Mouse (Mus musculus) stomach, postnatal 0 days (tissue): ENCODE measurements around the gene Olfr1150-ps1.

ENCODE experiments used
- CTCF ChIP-seq: IDR thresholded peaks from 2 replicates; pipeline ENCODE4 v1.5.1; 2016; ENCODE audit warnings: antibody characterized with exemption, low read depth, mild to moderate bottlenecking, moderate library complexity
- EP300 ChIP-seq: optimal IDR thresholded peaks from 2 replicates; pipeline ENCODE3; 2016; ENCODE audit warnings: antibody characterized with exemption

GRCm38 (mm10) chr2:87830233-87830632, 13.6 kb upstream of the Olfr1150-ps1 start, which contains the start of gene Olfr1148:
- no peak for TF ChIP-seq CTCF
- TF ChIP-seq EP300: no peak
